In the genomic region with DNA sequence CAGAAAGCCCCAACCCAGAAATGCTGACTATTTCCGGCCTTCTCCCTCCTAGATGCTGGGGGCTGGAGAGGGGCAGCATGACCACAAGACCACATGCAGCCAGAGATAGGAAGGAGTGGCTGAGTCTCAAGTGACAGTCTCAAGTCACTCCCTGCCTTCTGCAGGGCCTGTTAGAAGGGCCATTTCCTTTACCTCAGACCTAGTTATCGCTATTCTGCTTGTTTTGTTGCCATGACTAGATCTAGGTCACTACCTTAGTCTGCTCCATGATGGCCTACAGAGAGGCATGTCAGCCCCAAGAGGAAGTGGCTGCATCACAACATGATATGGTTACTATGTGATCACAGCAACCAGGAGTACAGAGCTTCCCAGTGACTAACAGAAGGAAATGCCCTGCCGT, we compare ENCODE assay signal across 11 mouse cellular contexts. TPM values are rescaled to one million over a fixed set of nuclear protein-coding genes. Genes with fewer than 3 reads are reported as not detected.
DNase-seq lines count a peak whose midpoint lies in the region; ATAC-seq and TF ChIP-seq lines count a peak whose summit lies in the region.
"Had no signal": no experiment of that assay in that cellular context is flagged by ENCODE, and none has a peak within 500 bp of the region (broad histone marks: within the 10 kb centered on the region; RNA-seq: fewer than 3 reads in every experiment).

No protein-coding gene starts in this region.

- no peak for TF ChIP-seq POLR2A in thymus, adult 2 months (IDR thresholded peaks at IDR 0.05; ENCODE audit: control insufficient read depth, extremely low read depth, insufficient read depth, low read length, poor library complexity)

- H3K4me2 ChIP-seq in liver, postnatal 0 days (ENCODE audit: low read depth, low read length): no peak overlapping the region
- H3K4me2 ChIP-seq: intestine, embryonic 15.5 days; limb, embryonic 12.5 days had no signal

- H3K36me3 ChIP-seq in thymus, adult 2 months (ENCODE audit: control insufficient read depth, insufficient read depth, low read length): no peaks in the 10 kb centered on the region
- no peaks in the 10 kb centered on the region for H3K36me3 ChIP-seq in liver, postnatal 0 days (replicated peaks; ENCODE audit: insufficient read depth, low read length)
- H3K36me3 ChIP-seq: intestine, embryonic 15.5 days; limb, embryonic 12.5 days had no signal

- no peak; the same call in 1 of the 2 replicates for TF ChIP-seq EP300 in liver, postnatal 0 days (IDR thresholded peaks at IDR 0.05; ENCODE audit: low read depth)

- no peak for TF ChIP-seq CTCF in thymus, adult 2 months (IDR thresholded peaks at IDR 0.05; ENCODE audit: borderline replicate concordance, control insufficient read depth, extremely low read depth, insufficient read depth, low read length, poor library complexity)
- no peak for TF ChIP-seq CTCF in liver, postnatal 0 days (IDR thresholded peaks at IDR 0.05; ENCODE audit: low read depth)

- peak overlapping the region; percentile 51 for H3K27ac ChIP-seq in thymus, adult 2 months (ENCODE audit: control insufficient read depth, insufficient read depth, low read length)
- peak overlapping the region; percentile 68 for H3K27ac ChIP-seq in liver, postnatal 0 days (ENCODE audit: low read depth)
- H3K27ac ChIP-seq: intestine, embryonic 15.5 days; limb, embryonic 12.5 days had no signal

- no peak for DNase-seq in thymus, adult 2 months
- DNase-seq in thymus, postnatal 10 days (ENCODE audit: low spot score in 2 of 2): no peak
- DNase-seq in c-Kit-positive CD71-positive TER-119-negative erythroid progenitor cells, embryonic 14.5 days (ENCODE audit: low read depth): peak; percentile 50
- DNase-seq in liver, postnatal 0 days: no peak
- DNase-seq in thymus, postnatal 4 days: peak; percentile 28
- DNase-seq in urinary bladder, postnatal 14 days (ENCODE audit: low spot score): no peak
- no peak for DNase-seq in kidney, postnatal 14 days
- DNase-seq: retina, postnatal 1 day had no signal

- H3K9ac ChIP-seq in liver, postnatal 0 days (replicated peaks): no peak overlapping the region
- H3K9ac ChIP-seq: intestine, embryonic 15.5 days; limb, embryonic 12.5 days had no signal

- peaks cover 3% of the 10 kb centered on the region for H3K4me1 ChIP-seq in thymus, adult 2 months (replicated peaks; ENCODE audit: control insufficient read depth, insufficient read depth, low read length)
- peaks cover 28% of the 10 kb centered on the region for H3K4me1 ChIP-seq in liver, postnatal 0 days (ENCODE audit: insufficient read depth)
- H3K4me1 ChIP-seq: intestine, embryonic 15.5 days; limb, embryonic 12.5 days had no signal

- peak; percentile 73 for ATAC-seq in liver, postnatal 0 days
- ATAC-seq: forebrain, embryonic 14.5 days; intestine, embryonic 15.5 days had no signal

- WGBS in thymus, adult 2 months: 41% methylated on average over 3 of the region's 3 CpGs
- WGBS in liver, postnatal 0 days (ENCODE audit: insufficient replicate concordance): 33% methylated on average over 3 of the region's 3 CpGs

- no peak overlapping the region for H3K4me3 ChIP-seq in thymus, adult 2 months (ENCODE audit: control insufficient read depth, insufficient read depth, low read length)
- H3K4me3 ChIP-seq in liver, postnatal 0 days (ENCODE audit: low read depth, low read length): no peak overlapping the region
- H3K4me3 ChIP-seq: intestine, embryonic 15.5 days; limb, embryonic 12.5 days had no signal

- no peaks in the 10 kb centered on the region for H3K9me3 ChIP-seq in liver, postnatal 0 days (ENCODE audit: low read length)
- H3K9me3 ChIP-seq: intestine, embryonic 15.5 days; limb, embryonic 12.5 days had no signal

- no peaks in the 10 kb centered on the region for H3K27me3 ChIP-seq in thymus, adult 2 months (ENCODE audit: control insufficient read depth, insufficient read depth, low read length)
- no peaks in the 10 kb centered on the region for H3K27me3 ChIP-seq in liver, postnatal 0 days (ENCODE audit: insufficient read depth, low read length)
- H3K27me3 ChIP-seq: intestine, embryonic 15.5 days; limb, embryonic 12.5 days had no signal

RNA-seq across cellular contexts. Expression of gene Ncor1, which starts 8.2 kb away (rescaled TPM):
- 214 and 251 TPM in 2 replicates for polyA plus RNA-seq in thymus, adult 2 months (2012; rRNA removed)
- polyA plus RNA-seq in liver, postnatal 0 days (2015; fragmentation: Nextera tagmentation; extraction: Ambion mirVana): 48.1 and 52.0 TPM in 2 replicates

RNA-seq across cellular contexts. Expression of gene Pigl, which starts 8.3 kb away (rescaled TPM):
- 8.4 and 10.5 TPM in 2 replicates for polyA plus RNA-seq in thymus, adult 2 months (2012; rRNA removed)
- 2.6 and 2.7 TPM in 2 replicates for polyA plus RNA-seq in liver, postnatal 0 days (2015; fragmentation: Nextera tagmentation; extraction: Ambion mirVana)

Comparison
In these comparisons a context has a peak if more than half of its experiments do, and no peak if none do; other contexts are left out.
1. DNase-seq: peak in c-Kit-positive CD71-positive TER-119-negative erythroid progenitor cells, embryonic 14.5 days (single experiment) and thymus, postnatal 4 days (single experiment); none in thymus, adult 2 months (single experiment), thymus, postnatal 10 days (0 of 2), liver, postnatal 0 days (single experiment), urinary bladder, postnatal 14 days (single experiment) and kidney, postnatal 14 days (single experiment).